Comparison of ENCODE assay signal across 8 mouse cellular contexts in the genomic region with DNA sequence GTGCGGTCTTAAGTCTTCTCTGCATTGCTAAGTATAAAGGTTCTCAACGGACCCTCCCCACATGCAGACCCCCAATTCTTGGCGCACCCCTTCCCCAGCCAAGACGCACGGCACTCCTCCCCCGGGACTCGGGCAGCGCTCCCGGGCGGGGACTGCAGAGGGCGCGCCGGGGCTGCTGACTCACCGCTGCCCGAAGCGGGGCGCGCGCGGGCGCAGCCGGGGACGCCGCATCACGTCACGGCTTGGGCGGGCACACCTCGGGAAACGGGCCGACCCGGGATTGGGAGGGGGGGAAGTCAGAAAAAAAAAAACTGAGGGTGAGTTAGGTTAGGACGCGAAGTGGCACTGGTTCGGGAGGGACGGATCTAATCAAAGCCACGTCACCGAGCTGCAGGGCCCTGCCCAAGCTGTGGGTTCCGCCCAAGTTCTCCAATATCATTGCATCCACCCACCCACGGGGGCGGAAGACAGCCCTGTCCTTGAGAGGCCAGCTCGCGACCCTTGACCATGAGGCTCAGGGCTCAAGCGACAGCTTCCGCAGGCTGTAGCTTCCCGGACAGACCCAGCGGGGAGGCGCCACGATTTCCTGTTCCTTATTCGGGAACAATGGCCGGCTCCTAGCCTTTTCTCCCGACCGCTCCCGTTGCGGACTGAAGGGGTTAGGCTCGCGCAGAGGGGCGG. TPM values are rescaled to one million over a fixed set of nuclear protein-coding genes. Genes with fewer than 3 reads are reported as not detected.
A peak's percentile ranks its signal among the peaks of the same experiment; 100 is the strongest.
DNase-seq lines count a peak whose midpoint lies in the region; ATAC-seq lines count a peak whose summit lies in the region.

No protein-coding gene starts in this region.

- H3K36me3 ChIP-seq in embryonic facial prominence, embryonic 10.5 days (replicated peaks) = peaks cover 78% of the 10 kb centered on the region
- peaks cover 65% of the 10 kb centered on the region for H3K36me3 ChIP-seq in limb, embryonic 13.5 days
- H3K36me3 ChIP-seq in midbrain, embryonic 15.5 days (replicated peaks) = peaks cover 12% of the 10 kb centered on the region; the same call in 1 of the 2 replicates

- WGBS in embryonic facial prominence, embryonic 10.5 days = under 1% methylated on average over 57 of the region's 57 CpGs
- under 1% methylated on average over 57 of the region's 57 CpGs for WGBS in limb, embryonic 13.5 days
- WGBS in midbrain, embryonic 15.5 days = under 1% methylated on average over 57 of the region's 57 CpGs

- H3K4me1 ChIP-seq in embryonic facial prominence, embryonic 10.5 days = peaks cover 70% of the 10 kb centered on the region
- peaks cover 57% of the 10 kb centered on the region for H3K4me1 ChIP-seq in limb, embryonic 13.5 days
- H3K4me1 ChIP-seq in midbrain, embryonic 15.5 days = peaks cover 49% of the 10 kb centered on the region

- H3K27me3 ChIP-seq in embryonic facial prominence, embryonic 10.5 days (replicated peaks; ENCODE audit: low read depth, poor library complexity, severe bottlenecking) = no peaks in the 10 kb centered on the region
- no peaks in the 10 kb centered on the region for H3K27me3 ChIP-seq in limb, embryonic 13.5 days
- no peaks in the 10 kb centered on the region for H3K27me3 ChIP-seq in midbrain, embryonic 15.5 days (replicated peaks)

- peak overlapping the region; percentile 65 for H3K4me2 ChIP-seq in limb, embryonic 13.5 days (replicated peaks)
- peak overlapping the region; percentile 67 for H3K4me2 ChIP-seq in midbrain, embryonic 15.5 days

- H3K27ac ChIP-seq in embryonic facial prominence, embryonic 10.5 days (replicated peaks) = peak overlapping the region; percentile 100
- H3K27ac ChIP-seq in limb, embryonic 13.5 days = peak overlapping the region; percentile 100
- peak overlapping the region; percentile 100 for H3K27ac ChIP-seq in midbrain, embryonic 15.5 days

- peak overlapping the region; percentile 92 for H3K9ac ChIP-seq in limb, embryonic 13.5 days
- H3K9ac ChIP-seq in midbrain, embryonic 15.5 days = peak overlapping the region; percentile 95

- peak overlapping the region; percentile 99 for H3K4me3 ChIP-seq in embryonic facial prominence, embryonic 10.5 days
- H3K4me3 ChIP-seq in limb, embryonic 13.5 days = peak overlapping the region; percentile 98
- peak overlapping the region; percentile 94 for H3K4me3 ChIP-seq in midbrain, embryonic 15.5 days

- peak; percentile 20 for ATAC-seq in granulocyte monocyte progenitor cell, adult 5-6 weeks (replicated peaks; ENCODE audit: poor library complexity, severe bottlenecking)
- ATAC-seq in limb, embryonic 13.5 days (ENCODE audit: low FRiP score, low read depth) = peak; percentile 26
- peak; percentile 57 for ATAC-seq in midbrain, embryonic 15.5 days (replicated peaks)

- no peaks in the 10 kb centered on the region for H3K9me3 ChIP-seq in embryonic facial prominence, embryonic 10.5 days
- no peaks in the 10 kb centered on the region for H3K9me3 ChIP-seq in limb, embryonic 13.5 days
- H3K9me3 ChIP-seq in midbrain, embryonic 15.5 days = no peaks in the 10 kb centered on the region

- DNase-seq in layer of hippocampus, adult 11-12 months (ENCODE audit: low spot score) = peak; percentile 93
- DNase-seq in layer of hippocampus, adult 9-10 months (ENCODE audit: low spot score) = no peak
- DNase-seq in embryonic facial prominence, embryonic 10.5 days (ENCODE audit: low spot score) = peak; percentile 97
- DNase-seq in kidney, adult 11 months = peak; percentile 96
- DNase-seq in spleen, postnatal 10 days (ENCODE audit: low spot score in 2 of 2) = peak; percentile 93 to 96

RNA-seq across cellular contexts. Expression of gene Midn, which starts 0.7 kb away (rescaled TPM):
- polyA plus RNA-seq in embryonic facial prominence, embryonic 10.5 days (2016; fragmentation: Nextera tagmentation; extraction: Ambion mirVana) = 22.2 TPM in 2 replicates
- 26.7 and 36.8 TPM in 2 replicates for total RNA-seq in granulocyte monocyte progenitor cell, adult 5-6 weeks (2014; fragmentation: Nextera tagmentation)
- 10.0 and 17.4 TPM in 2 replicates for total RNA-seq in granulocyte monocyte progenitor cell, adult 5-6 weeks (2017)
- 22.9 and 23.2 TPM in 2 replicates for polyA plus RNA-seq in limb, embryonic 13.5 days (2015; fragmentation: Nextera tagmentation; extraction: Ambion mirVana)
- polyA plus RNA-seq in midbrain, embryonic 15.5 days (2015; fragmentation: Nextera tagmentation; extraction: Ambion mirVana) = 29.5 and 29.9 TPM in 2 replicates

RNA-seq across cellular contexts. Expression of gene Cbarp, which starts 8.1 kb away (rescaled TPM):
- polyA plus RNA-seq in embryonic facial prominence, embryonic 10.5 days (2016; fragmentation: Nextera tagmentation; extraction: Ambion mirVana) = 4.9 and 8.5 TPM in 2 replicates
- 0.73 and 5.3 TPM in 2 replicates for total RNA-seq in granulocyte monocyte progenitor cell, adult 5-6 weeks (2014; fragmentation: Nextera tagmentation)
- 0.36 TPM in 1 of 2 replicates, not detected in the other for total RNA-seq in granulocyte monocyte progenitor cell, adult 5-6 weeks (2017)
- polyA plus RNA-seq in limb, embryonic 13.5 days (2015; fragmentation: Nextera tagmentation; extraction: Ambion mirVana) = 7.4 and 8.1 TPM in 2 replicates
- 65.7 and 66.9 TPM in 2 replicates for polyA plus RNA-seq in midbrain, embryonic 15.5 days (2015; fragmentation: Nextera tagmentation; extraction: Ambion mirVana)

RNA-seq across cellular contexts. Expression of gene Atp5d, which starts 10.3 kb away (rescaled TPM):
- polyA plus RNA-seq in embryonic facial prominence, embryonic 10.5 days (2016; fragmentation: Nextera tagmentation; extraction: Ambion mirVana) = 491 and 493 TPM in 2 replicates
- total RNA-seq in granulocyte monocyte progenitor cell, adult 5-6 weeks (2014; fragmentation: Nextera tagmentation) = 193 and 253 TPM in 2 replicates
- total RNA-seq in granulocyte monocyte progenitor cell, adult 5-6 weeks (2017) = 47.4 and 49.6 TPM in 2 replicates
- 456 and 475 TPM in 2 replicates for polyA plus RNA-seq in limb, embryonic 13.5 days (2015; fragmentation: Nextera tagmentation; extraction: Ambion mirVana)
- polyA plus RNA-seq in midbrain, embryonic 15.5 days (2015; fragmentation: Nextera tagmentation; extraction: Ambion mirVana) = 444 and 468 TPM in 2 replicates

RNA-seq across cellular contexts. Expression of gene Cirbp, which starts 17.0 kb away (rescaled TPM):
- 93.2 and 110 TPM in 2 replicates for polyA plus RNA-seq in embryonic facial prominence, embryonic 10.5 days (2016; fragmentation: Nextera tagmentation; extraction: Ambion mirVana)
- total RNA-seq in granulocyte monocyte progenitor cell, adult 5-6 weeks (2014; fragmentation: Nextera tagmentation) = 25.3 and 70.7 TPM in 2 replicates
- total RNA-seq in granulocyte monocyte progenitor cell, adult 5-6 weeks (2017) = 36.8 and 40.7 TPM in 2 replicates
- 149 and 194 TPM in 2 replicates for polyA plus RNA-seq in limb, embryonic 13.5 days (2015; fragmentation: Nextera tagmentation; extraction: Ambion mirVana)
- 364 and 392 TPM in 2 replicates for polyA plus RNA-seq in midbrain, embryonic 15.5 days (2015; fragmentation: Nextera tagmentation; extraction: Ambion mirVana)

RNA-seq across cellular contexts. Expression of gene 1600002K03Rik, which starts 24.0 kb away (rescaled TPM):
- 10.8 and 12.0 TPM in 2 replicates for polyA plus RNA-seq in embryonic facial prominence, embryonic 10.5 days (2016; fragmentation: Nextera tagmentation; extraction: Ambion mirVana)
- total RNA-seq in granulocyte monocyte progenitor cell, adult 5-6 weeks (2014; fragmentation: Nextera tagmentation) = 17.2 and 43.4 TPM in 2 replicates
- 11.2 and 11.5 TPM in 2 replicates for total RNA-seq in granulocyte monocyte progenitor cell, adult 5-6 weeks (2017)
- polyA plus RNA-seq in limb, embryonic 13.5 days (2015; fragmentation: Nextera tagmentation; extraction: Ambion mirVana) = 9.7 and 11.0 TPM in 2 replicates
- polyA plus RNA-seq in midbrain, embryonic 15.5 days (2015; fragmentation: Nextera tagmentation; extraction: Ambion mirVana) = 13.3 and 14.7 TPM in 2 replicates
